Mouse (Mus musculus): ENCODE results near the gene Smc1a.

- TF ChIP-seq CTCF (IDR thresholded peaks at IDR 0.05; ENCODE audit: borderline replicate concordance, insufficient read depth, low read length) (no peak), POLR2A (IDR thresholded peaks at IDR 0.05; ENCODE audit: low read depth, low read length) (no peak)
Measured at GRCm38 (mm10) chrX:152067789-152068188, 51.6 kb downstream of the Smc1a start.
